Mouse (Mus musculus) limb, embryonic 13.5 days (tissue): ENCODE results near the gene Nsun2. TPM values are rescaled to one million over a fixed set of nuclear protein-coding genes. Genes with fewer than 3 reads are reported as not detected.

Experiments used
- ATAC-seq: fragments of 200-750 bp; cut with Nextera tagmentation; 2 replicates; pipeline ENCODE4 v1.8.0; 2017; ENCODE audit warnings: low read depth, moderate number of reproducible peaks, moderate TSS enrichment; ENCODE audit not compliant: low FRiP score
- H3K27ac ChIP-seq: fragments of 300-500 bp; sonication (generic); 2 replicates; pipeline ENCODE4 v1.5.1; 2015; ENCODE audit warnings: inconsistent platforms, mild to moderate bottlenecking, moderate library complexity
- H3K27me3 ChIP-seq: fragments of 300-500 bp; sonication (generic); 2 replicates; pipeline ENCODE4 v1.6.1; 2015; ENCODE audit warnings: mild to moderate bottlenecking, inconsistent platforms
- H3K36me3 ChIP-seq: fragments of 300-500 bp; sonication (generic); 2 replicates; pipeline ENCODE4 v1.6.1; 2015; ENCODE audit warnings: inconsistent platforms, mild to moderate bottlenecking, moderate library complexity
- H3K4me1 ChIP-seq: fragments of 300-500 bp; sonication (generic); 2 replicates; pipeline ENCODE4 v1.6.1; 2015; ENCODE audit warnings: inconsistent platforms
- H3K4me2 ChIP-seq: fragments of 300-500 bp; sonication (generic); replicated peaks from 2 replicates; pipeline ENCODE4 v1.6.1; 2015; ENCODE audit warnings: inconsistent platforms, mild to moderate bottlenecking, moderate library complexity
- H3K4me3 ChIP-seq: fragments of 300-500 bp; sonication (generic); 2 replicates; pipeline ENCODE4 v1.5.1; 2015; ENCODE audit warnings: moderate library complexity, mild to moderate bottlenecking, inconsistent platforms
- H3K9ac ChIP-seq: fragments of 300-500 bp; sonication (generic); 2 replicates; pipeline ENCODE4 v1.6.1; 2015; ENCODE audit warnings: mild to moderate bottlenecking, inconsistent platforms
- H3K9me3 ChIP-seq: fragments of 300-500 bp; sonication (generic); 2 replicates; pipeline ENCODE4 v1.6.1; 2016; ENCODE audit warnings: inconsistent platforms
- WGBS: fragments of 180-500 bp; shearing (Covaris S2); methylation state at CpG from one replicate; pipeline ENCODE4 v1.1.7; 2015; 5-methylcytosine and 5-hydroxymethylcytosine counted together
- polyA plus RNA-seq: library from polyadenylated mRNA; unstranded; fragments of >200 nt; fragmentation: Nextera tagmentation; extraction: Ambion mirVana; gene quantifications from 2 replicates; pipeline ENCODE4 v1.2.1, GENCODE M21; 2015

Nsun2 gene
- polyA plus RNA-seq, 1 experiment from 2014 or later, result 125 TPM

DNA sequence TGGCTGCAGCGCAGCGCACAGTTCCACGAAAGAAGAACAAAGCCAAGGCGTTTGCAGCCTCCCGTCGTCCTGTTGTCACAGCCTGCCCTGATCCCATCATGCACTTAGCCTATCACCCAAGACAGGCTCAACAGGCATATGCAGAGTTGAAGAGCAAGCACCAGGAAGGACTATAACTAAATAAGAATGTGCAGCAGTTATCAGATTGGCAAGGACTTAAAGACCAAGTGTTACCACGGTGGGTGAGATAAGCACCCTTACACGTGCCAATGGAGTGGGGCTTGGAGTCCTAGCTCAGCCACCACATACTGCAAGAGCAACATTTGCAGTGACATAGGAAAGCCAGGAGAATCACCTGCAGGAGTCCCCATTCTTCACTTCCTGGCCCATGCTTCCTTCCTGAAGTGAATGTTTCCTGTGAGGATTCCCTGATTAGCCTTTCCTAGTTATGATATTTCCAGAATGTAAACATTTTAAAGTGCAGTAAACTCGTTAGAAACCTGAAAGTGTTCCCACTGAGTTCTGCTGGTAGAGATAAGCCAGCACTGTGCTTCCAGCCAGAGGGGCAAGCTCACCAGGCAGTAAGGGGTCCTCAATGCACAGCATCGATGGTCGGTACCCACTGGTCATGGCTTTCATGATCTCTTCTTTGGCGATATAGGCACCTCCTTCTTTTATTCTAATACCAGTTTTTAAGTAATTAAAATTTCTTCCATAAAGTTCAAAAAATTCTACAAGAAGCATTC, 27.0 kb upstream of the Nsun2 start:
- 91% methylated on average over 12 of the region's 12 CpGs for WGBS
- Histone ChIP-seq H3K4me2 (no peak overlapping the region), H3K4me3 (no peak overlapping the region), H3K36me3 (peaks cover 90% of the 10 kb centered on the region), H3K27me3 (no peaks in the 10 kb centered on the region), H3K9me3 (no peaks in the 10 kb centered on the region), H3K9ac (no peak overlapping the region), H3K4me1 (0 out of 2 replicates have a peak, but pooled peaks cover 5% of the 10 kb centered on the region), H3K27ac (no peak overlapping the region)
- ATAC-seq, result no peak

DNA sequence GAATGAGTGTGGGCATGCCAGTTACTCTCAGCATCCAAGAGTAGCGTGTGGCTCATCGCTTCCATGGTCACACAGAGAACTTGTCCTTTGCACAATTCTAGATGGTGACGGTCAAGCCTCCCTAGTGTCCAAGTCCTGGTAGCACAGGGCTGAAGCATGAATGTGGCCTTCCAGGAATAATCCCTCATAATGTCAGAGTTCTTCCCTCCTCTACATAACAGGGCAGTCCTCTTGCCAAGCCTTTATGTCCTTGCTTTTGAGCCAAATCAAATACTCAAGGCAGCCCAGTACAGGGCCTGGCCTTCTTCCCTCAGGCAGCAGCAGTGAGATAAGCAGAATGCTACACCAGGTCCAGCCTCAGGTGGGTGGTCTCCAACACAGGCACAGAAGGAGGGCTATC, 25.9 kb upstream of the Nsun2 start:
- Histone ChIP-seq H3K9me3 (no peaks in the 10 kb centered on the region), H3K4me3 (no peak overlapping the region), H3K9ac (no peak overlapping the region), H3K36me3 (peaks cover 90% of the 10 kb centered on the region), H3K27me3 (no peaks in the 10 kb centered on the region), H3K27ac (no peak overlapping the region), H3K4me2 (no peak overlapping the region), H3K4me1 (0 out of 2 replicates have a peak, but pooled peaks cover 5% of the 10 kb centered on the region)
- ATAC-seq, result no peak
- 95% methylated on average over 3 of the region's 3 CpGs for WGBS

DNA sequence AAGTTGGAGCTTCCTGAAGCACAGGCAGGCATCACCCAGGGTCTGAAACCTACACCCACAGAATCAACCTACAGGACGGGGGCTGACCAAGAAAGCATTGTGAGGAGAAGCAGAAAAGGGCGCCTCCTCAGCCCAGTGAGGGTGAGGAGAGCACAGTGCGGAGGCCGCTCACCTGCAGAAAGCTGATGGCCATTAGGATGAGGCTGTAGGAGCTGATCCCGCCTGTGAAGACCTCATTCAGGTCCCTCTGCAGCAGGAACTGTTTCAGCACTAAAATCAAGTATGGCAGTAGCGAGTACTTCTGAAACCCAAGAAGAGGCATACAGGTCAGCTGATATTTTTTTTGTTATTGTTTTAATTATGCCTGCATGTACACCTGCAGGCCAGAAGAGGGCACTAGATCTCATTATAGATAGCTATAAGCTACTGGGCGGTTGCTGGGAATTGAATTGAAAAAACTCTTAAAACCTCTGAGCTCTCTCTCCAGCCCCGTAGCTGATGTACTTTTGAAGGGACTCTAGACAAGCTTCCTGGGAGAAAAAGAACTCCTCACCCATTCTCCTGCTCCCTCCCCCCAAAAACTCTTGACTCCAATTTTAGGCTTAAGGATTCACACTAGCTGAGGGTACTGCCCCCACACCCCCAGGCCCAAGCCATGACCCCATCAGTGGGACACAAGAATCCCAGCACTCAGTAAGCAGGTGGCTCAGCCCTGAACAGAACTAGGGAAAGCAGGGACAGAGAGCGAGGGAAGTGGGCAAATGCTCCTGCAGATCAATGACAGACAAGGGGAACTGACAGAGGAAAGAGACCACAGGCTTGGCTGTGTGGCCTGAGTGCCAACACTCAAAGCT, 23.9 kb upstream of the Nsun2 start:
- Histone ChIP-seq H3K9ac (no peak overlapping the region), H3K27ac (no peak overlapping the region), H3K4me2 (no peak overlapping the region), H3K4me3 (no peak overlapping the region), H3K4me1 (0 out of 2 replicates have a peak, but pooled peaks cover 5% of the 10 kb centered on the region), H3K27me3 (no peaks in the 10 kb centered on the region), H3K36me3 (peaks cover 76% of the 10 kb centered on the region), H3K9me3 (no peaks in the 10 kb centered on the region)
- WGBS, result 63% methylated on average over 9 of the region's 9 CpGs
- ATAC-seq, result peak; percentile 74

DNA sequence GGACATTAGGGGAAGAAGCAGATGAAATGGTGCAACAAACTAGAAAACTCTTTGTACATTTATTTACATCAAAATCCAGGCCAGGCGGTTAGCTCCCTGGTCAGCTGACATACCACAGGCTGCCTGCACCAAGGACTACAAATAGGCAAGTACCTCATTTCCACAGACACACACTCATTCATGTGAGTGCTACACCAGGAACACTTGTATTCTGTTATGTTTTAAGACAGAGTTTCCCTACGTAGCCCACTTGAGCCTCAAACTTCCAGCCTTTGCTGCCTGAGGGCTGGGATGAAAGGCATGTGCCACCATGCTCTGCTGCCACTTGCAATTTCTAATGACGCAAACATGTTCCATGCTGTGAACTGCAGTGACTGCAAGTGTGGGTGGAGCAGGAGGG, 18.5 kb upstream of the Nsun2 start:
- Histone ChIP-seq H3K36me3 (peaks cover 30% of the 10 kb centered on the region), H3K9me3 (no peaks in the 10 kb centered on the region), H3K4me2 (no peak overlapping the region), H3K4me3 (no peak overlapping the region), H3K9ac (no peak overlapping the region), H3K4me1 (peaks cover 13% of the 10 kb centered on the region), H3K27me3 (no peaks in the 10 kb centered on the region), H3K27ac (no peak overlapping the region)
- ATAC-seq, result no peak
- 78% methylated on average over 3 of the region's 3 CpGs for WGBS

DNA sequence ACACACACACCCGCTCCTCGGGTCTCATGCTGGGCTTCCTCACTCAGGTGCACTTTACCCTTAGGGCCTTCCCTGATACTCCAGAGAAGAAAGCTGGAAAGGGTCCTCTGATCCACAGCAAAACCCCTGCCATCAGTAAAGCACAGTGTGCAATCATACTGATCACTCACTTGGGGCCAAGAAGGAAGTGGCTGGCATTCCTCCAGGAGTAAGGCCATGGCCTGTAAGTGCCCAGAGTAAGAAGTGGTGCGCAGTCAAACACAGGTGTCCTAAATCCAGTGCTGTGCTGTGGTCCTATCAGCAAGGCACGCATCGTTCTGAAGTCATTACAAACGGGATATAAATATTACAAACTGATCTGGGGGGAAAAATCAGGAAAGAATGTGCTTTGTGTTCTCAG, 16.1 kb upstream of the Nsun2 start:
- H3K27me3 ChIP-seq, result no peaks in the 10 kb centered on the region
- no peak overlapping the region for H3K4me3 ChIP-seq
- H3K9me3 ChIP-seq, result no peaks in the 10 kb centered on the region
- peaks cover 27% of the 10 kb centered on the region for H3K4me1 ChIP-seq
- ATAC-seq, result no peak
- H3K9ac ChIP-seq, result no peak overlapping the region
- 72% methylated on average over 6 of the region's 6 CpGs for WGBS
- no peak overlapping the region for H3K4me2 ChIP-seq
- H3K36me3 ChIP-seq, result peaks cover 11% of the 10 kb centered on the region
- no peak overlapping the region for H3K27ac ChIP-seq

DNA sequence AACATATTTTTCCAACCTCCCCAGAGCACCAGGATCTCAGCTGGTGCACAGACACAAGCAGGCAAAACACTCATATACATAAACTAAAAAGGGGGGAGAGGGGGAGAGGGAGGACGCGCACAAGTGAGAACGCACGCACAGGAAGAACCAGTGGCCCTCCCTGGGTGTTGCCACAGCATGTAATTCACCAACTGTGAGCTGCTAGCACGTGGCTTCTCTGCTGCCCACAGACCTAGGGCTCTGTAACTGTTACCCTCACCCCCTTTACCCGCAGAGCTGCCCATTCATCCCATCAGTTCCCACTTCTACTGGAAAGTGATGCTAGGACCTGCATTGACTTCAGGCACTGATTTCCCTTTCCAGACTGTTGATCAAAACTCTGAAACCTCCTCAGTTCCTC, 14.4 kb upstream of the Nsun2 start:
- no peak overlapping the region for H3K27ac ChIP-seq
- ATAC-seq, result no peak
- H3K9ac ChIP-seq, result no peak overlapping the region
- 78% methylated on average over 6 of the region's 6 CpGs for WGBS
- peaks cover 44% of the 10 kb centered on the region for H3K4me1 ChIP-seq
- no peak overlapping the region for H3K4me3 ChIP-seq
- H3K4me2 ChIP-seq, result no peak overlapping the region
- peaks cover 4% of the 10 kb centered on the region for H3K36me3 ChIP-seq
- H3K9me3 ChIP-seq, result no peaks in the 10 kb centered on the region
- no peaks in the 10 kb centered on the region for H3K27me3 ChIP-seq

DNA sequence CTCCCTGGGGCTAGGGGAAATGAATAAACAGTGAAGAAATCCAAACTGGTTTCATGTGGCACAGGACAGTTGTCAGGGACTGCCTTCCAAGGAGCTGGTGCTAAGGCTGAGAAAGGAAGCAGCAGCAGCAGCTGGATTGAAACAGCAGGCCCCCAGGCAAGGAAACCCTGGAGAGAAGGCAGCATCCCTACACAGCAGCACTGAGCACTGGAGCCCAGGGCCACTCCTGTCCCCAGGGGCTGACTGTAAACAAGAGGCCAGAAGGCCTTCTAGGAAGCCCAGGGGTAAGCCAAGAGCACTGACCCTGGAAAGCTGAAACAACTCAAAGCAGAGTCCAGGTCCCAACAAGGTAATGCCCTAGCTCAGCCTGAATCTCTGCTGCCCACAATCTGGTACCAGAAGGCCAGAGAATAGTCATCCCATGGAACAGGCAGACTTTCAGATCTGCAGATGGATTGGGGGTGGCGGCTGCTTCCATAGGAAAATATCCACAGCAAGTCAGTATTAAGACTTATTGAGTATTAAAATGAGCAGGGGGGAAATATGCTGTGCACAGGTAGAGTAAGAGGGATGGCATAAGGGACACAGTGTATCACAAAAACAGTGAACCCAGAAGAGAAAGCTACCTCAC, 11.3 kb upstream of the Nsun2 start:
- H3K4me2 ChIP-seq, result no peak overlapping the region
- H3K9me3 ChIP-seq, result no peaks in the 10 kb centered on the region
- ATAC-seq, result no peak
- 89% methylated on average over 1 of the region's 1 CpGs for WGBS
- H3K9ac ChIP-seq, result no peak overlapping the region
- H3K36me3 ChIP-seq, result no peaks in the 10 kb centered on the region; the same call in 1 of the 2 replicates
- H3K27ac ChIP-seq, result no peak overlapping the region
- no peak overlapping the region for H3K4me3 ChIP-seq
- peaks cover 73% of the 10 kb centered on the region for H3K4me1 ChIP-seq
- no peaks in the 10 kb centered on the region for H3K27me3 ChIP-seq

DNA sequence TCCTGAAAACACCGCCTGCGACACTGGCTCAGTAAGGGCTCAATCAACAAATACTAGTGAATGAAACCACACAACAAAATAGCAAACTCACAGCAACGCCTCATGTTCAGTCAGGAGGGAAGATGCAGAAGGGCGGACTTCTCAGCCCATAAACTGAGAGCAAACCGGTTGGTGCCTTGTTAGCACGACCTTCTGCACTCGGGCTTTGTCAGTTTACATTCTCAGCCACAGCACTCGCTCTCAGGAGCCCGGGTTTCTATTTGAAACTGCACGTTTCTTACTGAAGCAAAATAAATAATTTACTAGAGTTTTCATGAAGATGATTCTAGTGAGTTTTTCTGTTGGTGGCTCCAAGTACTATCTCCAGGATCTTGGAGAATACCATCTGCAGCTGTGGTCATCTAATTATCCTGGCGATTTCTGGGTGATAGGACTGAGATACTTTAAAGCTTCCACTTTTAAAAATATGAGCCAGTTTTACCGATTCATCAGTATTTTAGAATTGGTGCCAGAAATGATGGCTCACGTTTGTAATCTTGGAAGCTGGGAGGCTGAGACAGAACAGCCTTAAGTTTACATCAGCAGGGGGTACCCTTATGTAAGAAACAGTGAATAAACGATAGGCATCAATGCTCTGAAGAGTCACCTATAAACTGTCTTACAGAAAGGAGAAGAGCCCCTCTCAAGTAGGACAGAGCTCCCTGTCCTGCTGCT, 9.9 kb upstream of the Nsun2 start:
- H3K27me3 ChIP-seq, result no peaks in the 10 kb centered on the region
- ATAC-seq, result no peak
- H3K36me3 ChIP-seq, result peaks cover 1% of the 10 kb centered on the region
- no peak overlapping the region for H3K4me2 ChIP-seq
- no peak overlapping the region for H3K4me3 ChIP-seq
- H3K9ac ChIP-seq, result no peak overlapping the region
- H3K9me3 ChIP-seq, result no peaks in the 10 kb centered on the region
- WGBS, result 50% methylated on average over 14 of the region's 14 CpGs
- no peak overlapping the region for H3K27ac ChIP-seq
- peaks cover 73% of the 10 kb centered on the region for H3K4me1 ChIP-seq

DNA sequence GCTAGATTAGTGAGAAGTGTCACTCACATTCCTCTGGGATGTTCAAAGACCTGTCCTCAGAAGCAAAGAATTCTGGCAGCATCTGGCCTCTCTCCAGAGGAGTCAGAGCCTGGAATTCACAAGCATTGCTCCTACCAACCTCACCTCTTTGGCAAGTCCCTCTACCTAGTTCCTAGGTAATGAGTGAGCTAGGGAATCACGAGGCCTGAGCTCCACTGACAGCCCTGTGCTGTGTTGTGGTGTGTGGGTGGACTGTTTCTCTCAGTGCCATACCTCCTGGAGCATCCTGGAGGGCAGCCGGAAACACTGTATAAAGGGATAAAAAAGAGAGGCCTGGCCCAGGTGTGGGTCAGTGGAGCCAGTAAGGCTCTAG, 9.4 kb upstream of the Nsun2 start:
- WGBS, result 80% methylated on average over 2 of the region's 2 CpGs
- peaks cover 6% of the 10 kb centered on the region for H3K36me3 ChIP-seq
- H3K4me3 ChIP-seq, result no peak overlapping the region
- H3K9ac ChIP-seq, result no peak overlapping the region
- no peaks in the 10 kb centered on the region for H3K27me3 ChIP-seq
- H3K9me3 ChIP-seq, result no peaks in the 10 kb centered on the region
- no peak overlapping the region; the same call in 1 of the 2 replicates for H3K27ac ChIP-seq
- no peak for ATAC-seq
- H3K4me1 ChIP-seq, result peaks cover 77% of the 10 kb centered on the region
- no peak overlapping the region; the same call in 1 of the 2 replicates for H3K4me2 ChIP-seq

DNA sequence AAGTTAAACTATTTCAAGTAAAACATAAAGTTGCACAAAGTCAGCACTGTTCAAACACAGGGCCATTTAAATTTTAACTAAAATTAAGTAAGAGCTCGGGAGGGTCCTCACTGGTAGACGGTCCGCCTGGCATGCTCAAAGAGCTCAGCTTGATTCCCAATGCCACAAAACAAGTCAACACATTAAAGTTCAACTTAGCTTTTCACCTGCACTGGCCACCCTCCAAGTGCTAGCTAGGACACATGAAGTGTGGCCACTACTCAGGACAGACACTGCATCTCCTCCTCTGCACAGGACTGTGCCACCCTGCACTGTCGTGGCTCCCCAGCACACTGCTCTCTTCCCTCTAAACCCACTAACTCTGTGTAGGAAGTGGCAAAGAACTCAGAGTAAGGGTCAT, 7.7 kb upstream of the Nsun2 start:
- H3K4me3 ChIP-seq, result no peak overlapping the region
- H3K27ac ChIP-seq, result peak overlapping the region; percentile 34
- peaks cover 84% of the 10 kb centered on the region for H3K4me1 ChIP-seq
- H3K9me3 ChIP-seq, result no peaks in the 10 kb centered on the region
- ATAC-seq, result no peak
- H3K9ac ChIP-seq, result peak overlapping the region; percentile 35
- peaks cover 18% of the 10 kb centered on the region for H3K36me3 ChIP-seq
- 65% methylated on average over 4 of the region's 4 CpGs for WGBS
- H3K27me3 ChIP-seq, result no peaks in the 10 kb centered on the region
- H3K4me2 ChIP-seq, result peak overlapping the region; percentile 28

DNA sequence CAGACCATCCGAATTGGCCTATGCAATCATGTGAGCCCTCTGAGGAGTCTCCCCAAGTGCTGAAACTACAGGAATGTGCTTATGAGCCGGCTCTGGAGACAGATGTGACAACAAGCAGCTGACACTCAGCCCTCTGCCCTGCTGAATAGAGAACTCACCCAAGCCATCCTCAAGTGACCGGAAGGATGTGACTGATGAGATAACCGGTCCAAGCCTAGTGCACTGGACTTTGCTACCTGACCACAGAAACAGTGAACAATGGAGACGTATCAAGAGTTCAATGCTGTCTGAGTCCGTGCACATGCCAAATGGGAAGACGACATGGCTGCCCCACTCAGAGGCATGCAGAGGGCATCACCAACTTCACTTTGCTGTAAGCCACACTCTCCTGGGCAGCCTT, 5.0 kb upstream of the Nsun2 start:
- H3K4me2 ChIP-seq, result no peak overlapping the region
- H3K4me1 ChIP-seq, result peaks cover 83% of the 10 kb centered on the region
- no peak for ATAC-seq
- no peak overlapping the region for H3K27ac ChIP-seq
- peaks cover 18% of the 10 kb centered on the region for H3K36me3 ChIP-seq
- 86% methylated on average over 7 of the region's 7 CpGs for WGBS
- H3K4me3 ChIP-seq, result no peak overlapping the region
- no peaks in the 10 kb centered on the region for H3K27me3 ChIP-seq
- no peak overlapping the region for H3K9ac ChIP-seq
- no peaks in the 10 kb centered on the region for H3K9me3 ChIP-seq
